Mouse (Mus musculus) lung, postnatal 4 days (tissue): ENCODE measurements around the gene Gm4756.
"Not testable (repeated sequence)": the region's sequence is repeated elsewhere in the genome, so short reads cannot be mapped to it uniquely, and the experiment has no call there.

Source experiments
- DNase-seq, 2 experiments: peaks; one replicate each; pipeline ENCODE4 v3.0.0; 2021

Gm4756 gene

DNA sequence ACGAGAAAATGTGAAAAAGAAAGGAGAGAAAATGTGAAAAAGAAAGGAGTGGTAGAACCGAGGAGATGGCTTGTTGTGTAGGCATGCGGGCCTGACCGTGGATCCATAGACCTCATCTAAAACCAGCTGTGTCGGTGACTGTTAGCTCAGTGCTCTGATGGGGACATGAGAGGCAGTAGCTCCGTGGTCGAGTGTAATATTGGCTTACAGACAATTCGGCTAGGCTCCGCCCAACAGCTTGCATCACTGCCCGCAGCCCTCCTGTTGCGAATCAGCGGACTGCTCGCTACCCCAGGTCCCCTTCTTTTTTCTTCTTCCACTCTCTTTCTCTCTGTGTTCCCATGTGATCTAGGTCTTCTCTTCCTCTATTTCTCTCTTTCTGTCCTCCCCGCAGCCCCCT, 540 bp downstream of the Gm4756 start:
- DNase-seq: no peak

DNA sequence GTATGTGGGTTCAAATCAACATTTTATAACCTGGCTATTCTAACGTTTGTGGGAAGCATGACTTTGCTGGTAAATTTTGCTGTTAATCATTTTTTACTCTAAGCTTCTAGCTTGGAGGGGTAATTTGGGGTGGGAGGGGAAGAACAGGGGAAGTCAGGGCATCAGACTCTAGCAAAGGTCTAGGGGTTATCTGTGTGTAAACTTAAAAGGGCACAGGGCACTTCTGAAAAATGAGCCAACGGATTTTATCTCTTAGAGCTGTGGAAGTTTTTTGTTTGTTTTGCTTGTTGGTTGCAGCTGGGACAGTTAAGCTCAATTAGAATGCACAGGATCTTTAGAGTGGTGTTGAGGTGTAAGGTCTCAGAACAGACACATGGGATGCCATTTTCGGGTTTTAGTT, 11.4 kb downstream of the Gm4756 start:
- no peak for DNase-seq

DNA sequence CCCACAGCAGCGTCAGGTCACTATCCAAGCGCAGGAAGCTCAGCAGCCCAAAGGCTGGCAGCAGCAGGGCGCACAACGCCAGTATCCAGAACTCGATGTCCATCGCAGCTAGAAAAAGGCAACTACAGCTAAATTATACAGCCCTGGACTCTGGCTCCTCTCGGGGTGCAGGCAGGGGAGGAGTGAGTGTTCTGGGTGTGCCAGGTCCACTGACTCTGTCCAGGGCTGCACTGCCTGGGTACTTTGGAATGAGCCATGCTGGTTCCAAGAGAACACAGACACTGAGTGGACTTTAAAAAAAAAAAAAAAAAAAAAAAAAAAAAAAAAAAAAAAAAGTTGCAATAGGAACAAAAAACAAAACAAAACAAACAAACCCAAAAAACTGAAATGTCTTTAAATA, 20.7 kb downstream of the Gm4756 start:
- DNase-seq: no peak

DNA sequence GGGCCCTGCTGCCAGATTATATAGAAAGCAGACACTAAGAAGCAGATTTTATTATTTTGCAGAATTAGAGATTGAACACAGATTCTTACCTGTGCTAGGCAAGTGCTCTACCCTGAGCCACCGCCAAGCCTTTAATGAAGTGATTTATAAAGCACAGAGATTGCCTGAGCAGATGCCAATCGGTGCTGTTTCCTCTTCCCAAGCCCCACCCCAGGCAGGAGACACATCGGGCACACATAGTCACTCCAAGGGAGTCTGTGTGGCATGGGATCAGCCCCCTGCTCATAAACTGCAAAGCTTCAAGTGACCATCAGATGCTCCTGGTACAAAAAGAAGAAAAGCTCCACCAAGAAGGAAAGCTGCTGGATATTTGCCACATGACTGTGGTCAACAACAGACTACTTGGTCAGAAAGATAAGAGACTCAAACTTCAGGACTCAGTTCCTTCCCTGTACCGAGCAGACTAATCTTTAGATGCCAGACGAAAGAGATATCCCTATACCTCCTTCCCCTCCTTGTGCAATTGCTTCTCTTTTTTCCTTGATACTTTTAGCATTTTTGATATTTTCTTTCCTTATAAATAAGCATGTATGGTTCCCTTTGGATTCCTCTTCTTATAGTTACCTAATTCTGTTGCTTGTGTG, 26.5 kb downstream of the Gm4756 start:
- no peak for DNase-seq

DNA sequence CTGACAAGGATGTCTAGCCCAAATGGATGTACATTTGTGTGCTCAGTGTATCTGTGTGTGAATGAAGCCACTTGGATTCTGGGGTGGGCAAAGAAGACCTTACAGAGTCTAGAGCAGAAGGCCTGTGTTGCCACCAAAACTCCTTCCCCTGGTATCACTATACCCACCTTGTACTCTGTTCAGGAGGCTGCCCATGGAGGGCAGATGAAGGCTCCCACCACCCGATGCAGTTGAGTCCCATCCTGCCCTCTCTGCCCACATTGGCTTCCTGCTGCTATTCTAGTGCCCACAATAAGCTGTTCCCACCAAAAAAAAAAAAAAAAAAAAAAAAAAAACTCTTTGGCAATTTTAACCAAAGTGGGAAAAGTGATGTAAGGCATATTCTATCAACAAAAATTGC, 28.0 kb downstream of the Gm4756 start:
- DNase-seq: no peak

DNA sequence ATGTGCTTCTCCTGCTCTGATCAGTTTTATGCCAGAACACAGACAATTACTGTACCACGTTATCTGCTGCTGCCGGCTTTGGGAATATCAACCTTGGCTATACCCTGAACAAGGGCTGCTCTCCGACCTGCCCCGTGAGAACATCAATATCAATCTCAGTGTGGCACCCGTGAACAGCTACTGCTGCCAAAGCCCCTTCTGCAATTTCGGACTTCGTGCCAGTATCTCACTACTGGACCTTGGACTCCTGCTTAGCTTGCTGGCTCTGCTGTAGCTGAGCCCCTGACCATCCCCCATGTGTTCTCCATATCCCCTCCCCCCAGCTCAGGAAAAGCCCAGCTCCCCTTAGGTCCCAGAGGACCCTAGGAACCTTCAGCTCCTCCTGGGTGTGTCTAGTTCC, 28.6 kb downstream of the Gm4756 start:
- DNase-seq: no peak

DNA sequence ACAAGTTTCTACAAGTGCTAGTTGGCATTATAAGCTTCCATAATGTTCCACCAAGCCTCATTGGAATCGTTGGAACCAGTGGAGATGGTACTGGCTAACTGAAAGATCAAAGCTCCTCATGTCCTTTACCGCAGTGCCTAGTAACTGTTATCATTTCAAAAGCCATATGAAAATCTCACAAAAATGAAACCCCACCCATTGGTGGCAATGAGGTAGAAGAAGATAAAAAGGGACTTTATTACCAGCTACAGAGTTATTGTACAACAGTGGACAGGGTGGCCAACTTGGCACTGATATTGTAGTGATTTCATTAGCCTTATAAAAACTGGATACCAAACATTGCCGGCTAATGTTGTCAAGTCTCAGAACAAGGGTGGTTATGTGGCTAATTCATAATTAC, 37.4 kb downstream of the Gm4756 start:
- no peak for DNase-seq

DNA sequence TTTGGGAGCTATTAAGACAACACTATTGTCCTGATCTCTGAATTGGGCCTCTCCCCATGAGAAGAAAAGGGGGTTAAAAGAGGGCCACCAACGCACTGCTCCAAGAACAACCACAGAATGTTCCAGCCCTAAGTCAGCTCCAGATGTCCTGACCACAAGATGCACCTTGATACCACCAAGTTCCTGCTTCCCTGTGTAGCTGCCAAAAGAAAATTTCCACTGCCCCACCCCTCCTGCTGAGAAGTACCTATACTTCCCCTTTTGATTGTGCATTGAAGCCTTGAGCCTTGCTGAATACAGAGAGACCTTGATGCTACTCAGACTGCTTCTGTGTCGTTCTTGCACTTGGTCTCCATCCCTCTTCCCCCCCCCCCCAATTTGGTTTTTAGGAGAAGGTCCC, 50.7 kb downstream of the Gm4756 start:
- DNase-seq: not testable (repeated sequence)

DNA sequence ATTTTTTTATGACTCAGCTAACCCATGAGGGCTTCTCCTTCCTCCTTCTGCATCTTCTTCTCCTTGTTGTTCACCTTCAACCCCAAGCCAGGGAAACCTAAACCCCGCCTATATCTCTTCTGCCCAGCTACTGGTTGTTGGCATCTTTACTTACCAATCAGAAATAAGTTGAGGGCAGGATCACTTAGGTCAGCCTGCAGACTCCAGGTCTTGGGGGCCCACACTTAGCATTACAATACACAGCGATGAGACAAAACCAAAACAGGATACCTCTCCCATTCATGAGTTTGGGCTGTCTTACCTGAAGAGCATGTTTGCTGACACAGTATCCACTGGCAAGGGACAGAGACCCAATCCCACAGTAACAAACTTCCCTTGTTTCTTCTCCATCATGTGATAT, 55.5 kb downstream of the Gm4756 start:
- DNase-seq: no peak

DNA sequence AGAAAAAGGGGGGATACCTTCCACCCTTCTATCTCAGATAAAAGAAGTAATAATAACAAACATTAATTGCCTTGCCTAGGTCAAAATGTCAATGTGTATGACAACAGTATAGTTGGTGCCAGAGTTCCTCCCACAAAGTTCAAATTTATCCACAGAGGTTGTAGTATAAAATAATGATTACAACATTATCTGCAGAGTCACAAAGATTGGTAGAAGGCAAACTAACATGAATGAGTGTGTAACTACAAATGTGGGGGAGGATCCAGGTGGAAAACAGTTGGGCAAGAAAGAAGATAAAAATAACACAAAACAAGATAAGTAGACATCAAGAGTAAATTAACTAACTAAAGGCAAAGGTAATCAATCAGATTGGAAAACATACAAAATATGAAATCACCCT, 56.5 kb downstream of the Gm4756 start:
- no peak for DNase-seq

DNA sequence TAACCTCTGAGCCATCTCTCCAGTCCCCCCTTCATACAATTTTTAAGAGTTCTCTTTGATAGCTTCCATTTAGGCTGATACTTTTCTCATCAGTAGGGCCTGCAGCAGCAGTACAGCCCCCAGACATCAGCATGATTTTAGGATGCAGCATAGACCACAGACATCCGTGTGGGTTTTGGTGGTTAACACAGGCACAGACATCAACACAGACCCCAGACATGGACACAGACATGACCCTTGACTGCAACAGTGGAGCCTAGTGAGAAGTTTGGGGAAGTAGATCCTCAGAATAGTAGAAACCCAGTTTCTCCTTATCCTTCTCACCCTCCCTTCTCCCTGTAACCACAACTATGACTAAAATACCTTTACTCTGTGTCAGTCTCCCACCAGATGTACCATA, 64.1 kb downstream of the Gm4756 start:
- DNase-seq: no peak

DNA sequence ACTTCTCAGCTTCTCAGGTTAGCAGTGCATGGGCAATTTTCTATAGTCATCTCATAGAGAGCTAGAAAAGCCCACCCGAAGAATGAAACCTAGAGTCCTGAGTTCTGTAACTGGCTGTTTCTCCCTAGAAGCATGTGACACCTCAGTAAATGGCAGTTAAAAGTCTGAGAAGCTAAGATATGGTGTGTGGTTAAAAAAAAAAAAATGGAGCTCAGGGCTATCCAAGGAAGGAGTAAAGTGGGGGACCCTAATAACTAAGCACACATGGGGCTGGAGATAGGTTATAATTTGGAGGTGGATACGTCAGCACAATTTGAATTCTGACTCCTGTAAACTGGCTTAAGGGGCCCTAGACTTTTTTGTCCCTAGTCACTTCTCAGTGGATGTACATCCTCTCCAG, 66.4 kb downstream of the Gm4756 start:
- no peak for DNase-seq

DNA sequence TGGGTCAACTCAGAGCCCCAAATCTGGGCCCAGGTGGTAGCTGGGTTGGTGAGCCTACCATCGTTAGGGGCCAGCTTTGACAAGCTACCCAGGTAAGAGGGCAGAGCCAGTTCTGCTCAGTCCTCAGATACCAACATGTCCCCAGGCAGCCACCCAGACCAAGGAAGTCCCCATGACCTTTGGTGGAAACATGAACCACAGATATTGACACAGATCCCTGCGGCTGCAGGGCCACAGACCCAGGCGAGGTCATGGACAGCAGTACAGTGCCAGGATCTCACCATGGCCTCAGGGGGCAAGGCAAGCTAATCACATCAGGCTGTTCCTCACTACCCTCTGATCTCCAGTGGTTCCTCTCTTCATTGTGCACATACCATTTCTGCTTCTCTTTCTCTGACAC, 67.4 kb downstream of the Gm4756 start:
- no peak for DNase-seq

DNA sequence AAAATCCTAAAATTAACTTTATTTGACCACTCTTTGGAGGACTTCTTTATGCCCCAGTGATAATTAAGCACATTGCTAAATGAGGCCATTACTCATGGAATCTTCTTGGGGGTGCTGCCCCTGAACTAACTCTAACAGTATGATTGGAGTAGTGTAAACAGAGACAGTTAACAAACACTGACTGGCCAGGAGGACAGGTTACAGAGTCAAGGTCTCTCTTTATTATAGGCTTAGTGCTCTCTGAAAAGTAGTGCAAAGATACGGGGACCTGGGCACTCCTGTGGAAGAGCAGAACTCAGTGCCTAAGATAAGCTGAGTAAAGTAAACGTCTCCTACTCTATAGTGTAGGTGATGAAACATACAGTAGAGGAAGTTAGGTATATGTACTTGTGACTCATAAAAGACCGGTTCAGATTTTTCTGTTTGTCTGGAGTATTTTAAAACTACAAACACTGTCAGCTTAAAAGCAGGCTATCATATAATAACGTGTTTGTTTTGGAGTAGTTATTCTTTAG, 85.1 kb downstream of the Gm4756 start:
- DNase-seq: no peak

DNA sequence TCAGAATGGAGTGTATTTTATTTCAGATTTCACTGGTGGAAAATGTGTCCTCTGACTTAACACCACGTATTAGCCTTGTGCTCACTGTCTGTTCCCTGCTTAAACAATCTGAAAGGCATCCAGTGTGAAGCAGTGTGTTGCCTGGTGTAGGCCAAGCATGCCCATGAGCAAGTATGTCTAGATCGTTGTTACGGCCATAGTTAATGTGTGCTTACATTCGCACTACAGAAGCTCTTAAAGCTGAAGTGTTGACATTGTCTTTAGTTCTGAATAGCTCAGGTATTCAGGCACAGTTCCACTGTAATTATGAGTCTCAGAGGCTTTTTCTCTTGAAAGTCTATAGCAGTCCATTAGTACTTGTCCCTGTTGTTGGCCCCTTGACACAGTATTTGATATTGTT, 95.1 kb downstream of the Gm4756 start:
- no peak for DNase-seq

DNA sequence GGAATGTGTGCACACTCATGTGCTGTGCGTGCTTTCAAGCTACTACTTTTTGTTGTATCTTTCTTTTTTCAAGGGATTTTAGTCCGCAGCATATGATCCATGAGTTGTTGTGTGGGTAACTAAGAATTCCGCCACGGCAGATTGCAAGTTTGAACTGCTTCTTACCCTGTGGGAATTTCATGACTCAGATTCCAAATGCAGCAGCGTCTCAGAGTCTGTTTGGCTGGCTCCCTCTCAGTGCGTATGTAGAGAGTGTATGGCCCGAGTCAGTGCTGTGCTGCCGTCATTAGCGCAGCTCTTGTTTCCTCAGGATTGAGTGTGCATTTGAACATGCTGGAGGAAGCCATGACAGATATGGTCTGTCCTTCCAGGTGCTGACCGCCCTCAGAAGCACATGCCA, 110.9 kb downstream of the Gm4756 start:
- no peak for DNase-seq

DNA sequence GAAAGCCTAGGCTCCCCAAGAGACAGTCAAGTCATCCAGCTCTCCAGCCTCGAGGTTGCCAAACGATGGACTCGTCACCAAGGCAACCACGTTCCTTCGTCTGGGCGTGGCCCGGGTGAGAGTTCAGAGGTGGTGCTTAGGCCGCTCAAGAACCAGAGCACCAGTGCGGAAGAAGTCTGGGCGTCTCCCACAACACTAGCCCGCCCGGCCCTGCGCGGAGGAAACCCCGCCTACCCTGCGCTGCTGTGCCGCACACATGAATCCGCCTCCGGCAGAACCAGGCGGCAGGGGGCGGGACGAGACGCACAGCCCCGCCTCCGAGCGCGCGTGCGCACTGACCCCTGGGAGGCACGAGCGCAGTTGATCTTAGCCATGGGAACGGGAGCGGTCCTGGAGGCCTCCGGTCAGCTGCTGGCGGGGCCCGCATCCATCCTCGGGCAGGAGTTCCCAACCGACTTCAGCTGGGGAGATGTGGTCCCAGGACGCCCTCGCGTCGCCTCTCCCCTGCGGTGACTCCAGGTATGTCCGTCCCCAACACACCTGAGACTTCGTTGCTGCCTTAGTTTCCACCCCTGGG, 113.4 kb downstream of the Gm4756 start, which contains the start of gene Pcnx4:
Pcnx4 (plus strand) TSS at position 363 of the 577 bp plus-strand sequence.
- DNase-seq: peak; percentile 98

DNA sequence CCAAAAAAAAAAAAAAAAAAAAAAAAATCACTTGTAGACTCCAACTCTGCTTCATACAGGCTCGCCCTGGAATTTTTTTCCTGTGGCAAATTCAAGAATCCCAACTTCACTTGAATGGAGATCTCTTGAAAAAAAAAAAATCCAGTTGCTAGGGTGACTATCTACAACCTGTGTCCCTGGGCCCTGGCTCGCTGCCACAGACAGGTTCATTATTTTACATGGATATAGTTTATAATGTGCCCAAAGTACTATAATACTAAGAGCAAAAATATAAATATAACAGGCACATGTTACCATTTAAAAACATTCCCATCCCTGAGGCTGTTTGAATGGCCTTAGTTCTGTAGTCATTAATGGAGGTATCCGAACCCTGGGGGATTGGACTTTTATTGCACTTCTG, 113.9 kb downstream of the Gm4756 start:
- DNase-seq: no peak

DNA sequence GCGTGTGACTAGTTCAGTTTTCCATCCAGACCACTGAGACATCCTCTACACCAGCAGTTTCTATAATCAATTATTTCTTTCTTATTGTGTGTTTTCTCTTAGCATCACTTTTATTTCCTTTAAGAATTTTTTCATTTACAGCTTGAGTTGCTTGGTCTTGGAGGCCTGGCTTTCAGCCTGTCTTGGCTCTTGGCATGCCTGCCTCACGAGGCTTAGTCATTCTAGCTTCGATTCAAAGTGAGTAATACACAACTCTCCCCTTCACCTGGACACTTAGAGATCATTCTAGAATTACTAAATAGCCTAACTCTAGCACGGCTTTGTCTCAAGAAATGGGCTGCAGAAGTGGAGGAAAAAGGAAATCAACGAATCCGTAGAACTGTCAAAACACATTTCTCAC, 115.5 kb downstream of the Gm4756 start:
- DNase-seq: no peak

DNA sequence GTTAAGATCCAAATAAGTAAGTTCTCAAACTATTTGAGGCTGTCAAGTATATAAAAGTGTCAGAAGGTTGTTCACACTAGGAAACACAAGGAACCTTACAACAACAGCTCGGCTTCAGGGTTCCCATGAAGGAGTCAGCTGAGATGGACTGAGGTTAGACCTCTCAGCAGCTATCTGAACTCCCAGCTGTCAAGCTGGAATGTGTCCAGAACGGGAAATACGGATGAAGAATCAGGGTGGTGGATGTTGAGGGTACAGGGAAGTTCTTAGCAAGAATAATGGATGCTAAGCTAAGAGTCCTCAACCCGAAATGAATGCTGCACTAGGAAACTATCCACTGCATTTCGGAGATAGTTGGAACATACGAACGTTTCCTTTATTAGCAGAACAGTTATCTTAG, 117.2 kb downstream of the Gm4756 start:
- no peak for DNase-seq
